Mouse (Mus musculus): ENCODE results near the gene Bsg.

GRCm38 (mm10) chr10:79746774-79747151 is 42.5 kb downstream of the Bsg start:
- no peak for TF ChIP-seq CTCF (IDR thresholded peaks at IDR 0.05; ENCODE audit: borderline replicate concordance, extremely low read depth, insufficient read depth, insufficient read length)
- no peak for TF ChIP-seq POLR2A (IDR thresholded peaks at IDR 0.05; ENCODE audit: borderline replicate concordance, extremely low read depth, insufficient read depth, insufficient read length, poor library complexity, severe bottlenecking)

All from brain, embryonic 14.5 days (tissue).